Mouse (Mus musculus) olfactory bulb, adult 2 months (tissue): ENCODE data around the gene Atp11a. TPM values are rescaled to one million over a fixed set of nuclear protein-coding genes. Genes with fewer than 3 reads are reported as not detected.

Experiments
- H3K27ac ChIP-seq: fragments of 200-500 bp; 2 replicates; pipeline ENCODE4 v1.5.1; 2012; ENCODE audit warnings: low read depth, low read length; ENCODE audit not compliant: insufficient read depth
- H3K4me1 ChIP-seq: fragments of 200-500 bp; 2 replicates; pipeline ENCODE4 v1.6.1; 2012; ENCODE audit warnings: low read length; ENCODE audit not compliant: control insufficient read depth, insufficient read depth
- H3K4me3 ChIP-seq: fragments of 200-500 bp; 2 replicates; pipeline ENCODE4 v1.5.1; 2012; ENCODE audit warnings: mild to moderate bottlenecking, low read depth, low read length, moderate library complexity; ENCODE audit not compliant: insufficient read depth
- CTCF ChIP-seq: fragments of 200-500 bp; IDR thresholded peaks from 2 replicates; pipeline ENCODE4 v1.5.1; 2012; ENCODE audit warnings: low read depth, mild to moderate bottlenecking, low read length, moderate library complexity; ENCODE audit not compliant: insufficient read depth
- POLR2A ChIP-seq: fragments of 200-500 bp; IDR thresholded peaks from 2 replicates; pipeline ENCODE4 v1.6.1; 2012; ENCODE audit warnings: mild to moderate bottlenecking, low read depth, low read length, moderate library complexity; ENCODE audit not compliant: insufficient read depth
- WGBS: fragments of 180-500 bp; shearing (Covaris S2); methylation state at CpG from one replicate; pipeline ENCODE4 v1.1.7; 2018; 5-methylcytosine and 5-hydroxymethylcytosine counted together
- polyA plus RNA-seq: library from polyadenylated mRNA; stranded (reverse); fragments of >200 nt; gene quantifications from 2 replicates; pipeline ENCODE4 v1.2.4, GENCODE M21; 2012; ENCODE audit warnings: low replicate concordance; ENCODE audit not compliant: missing spikeins, insufficient read depth, insufficient read length

Atp11a gene
- polyA plus RNA-seq, 1 experiment: not detected

- no peak overlapping the region for H3K27ac ChIP-seq
- H3K4me1 ChIP-seq: no peaks in the 10 kb centered on the region; the same call in 1 of the 2 replicates
- WGBS: 87% methylated on average over 5 of the region's 5 CpGs
- no peak for TF ChIP-seq CTCF
- no peak for TF ChIP-seq POLR2A
- H3K4me3 ChIP-seq: no peak overlapping the region
These were observed 136.2 kb downstream of the Atp11a start for GRCm38 (mm10) chr8:12892882-12893446.

DNA sequence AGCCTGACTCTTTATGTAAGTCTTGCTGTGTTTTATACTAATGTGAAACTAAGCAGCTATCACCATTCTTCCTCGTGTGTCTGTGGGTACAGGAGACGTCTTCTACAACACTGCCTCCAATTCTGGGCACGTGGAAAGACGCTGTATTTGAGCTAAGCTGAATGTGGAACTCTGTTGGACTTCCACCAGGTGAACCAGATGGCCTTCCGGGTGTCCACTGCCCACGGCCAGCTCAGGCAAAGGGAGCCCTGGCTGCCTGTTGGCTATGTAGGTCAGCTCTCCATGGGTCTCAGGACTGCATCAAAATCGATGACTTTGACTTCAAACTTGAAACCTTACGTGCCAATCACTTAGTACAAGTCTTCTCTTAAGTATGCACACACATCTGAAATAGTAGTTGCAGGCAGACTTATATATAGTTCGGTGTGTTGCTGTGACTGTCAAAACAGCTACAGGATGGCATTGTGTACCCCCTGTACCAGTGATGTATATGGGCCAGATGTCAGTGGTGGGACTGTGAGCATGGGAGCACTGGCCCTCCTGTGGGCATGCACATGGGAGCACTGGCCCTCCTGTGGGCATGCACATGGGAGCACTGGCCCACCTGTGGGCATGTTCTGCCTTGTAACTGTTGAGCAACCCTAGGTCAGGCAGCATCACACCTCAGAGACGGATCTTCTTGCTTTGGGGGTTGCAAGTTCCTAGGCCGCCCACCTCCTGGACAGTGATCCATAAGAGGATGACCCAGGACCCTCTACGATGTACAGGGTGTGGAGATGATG is 137.2 kb downstream of the Atp11a start:
- WGBS: 91% methylated on average over 12 of the region's 12 CpGs
- Histone ChIP-seq H3K27ac (no peak overlapping the region), H3K4me3 (no peak overlapping the region), H3K4me1 (no peaks in the 10 kb centered on the region; the same call in 1 of the 2 replicates)
- TF ChIP-seq CTCF: no peak
- no peak for TF ChIP-seq POLR2A

DNA sequence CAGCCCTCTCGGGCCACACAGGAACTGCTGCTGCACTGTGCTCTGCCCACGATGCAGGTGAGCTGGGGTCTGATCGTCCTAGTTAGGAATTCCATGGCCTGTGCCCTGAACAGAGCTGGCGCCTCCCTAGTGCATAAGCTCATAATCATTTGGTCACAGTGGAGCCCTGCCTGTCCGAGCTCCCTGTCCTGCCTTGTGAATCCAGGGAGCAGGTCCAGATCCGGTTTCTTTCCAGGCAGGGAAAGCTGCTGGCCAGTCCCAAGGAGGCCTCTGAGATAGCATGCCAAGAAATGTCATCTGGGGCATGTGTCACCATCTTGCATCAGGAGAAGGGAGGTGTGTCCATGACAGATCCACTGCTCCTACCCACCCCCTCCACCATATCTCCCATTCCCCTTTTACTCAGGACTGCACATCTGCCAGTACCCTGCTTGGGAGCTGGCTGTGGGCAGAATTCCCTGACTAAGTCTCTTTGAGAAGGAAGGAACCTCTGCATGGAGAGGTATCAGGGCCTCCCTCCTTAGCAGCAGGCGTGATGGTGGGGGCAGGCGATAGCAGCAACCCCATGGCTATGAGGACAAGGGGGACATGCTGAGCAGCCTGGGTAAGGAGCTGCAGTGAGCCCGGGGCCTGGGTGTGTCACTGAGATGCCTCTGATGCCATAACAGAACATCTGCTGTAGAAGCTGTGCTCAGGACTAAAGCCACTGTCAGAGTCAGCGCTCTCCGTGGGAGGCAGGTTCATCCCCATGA is 138.1 kb downstream of the Atp11a start:
- TF ChIP-seq POLR2A (no peak), CTCF (no peak)
- no peaks in the 10 kb centered on the region; the same call in 1 of the 2 replicates for H3K4me1 ChIP-seq
- WGBS: 85% methylated on average over 11 of the region's 11 CpGs
- no peak overlapping the region for H3K27ac ChIP-seq
- H3K4me3 ChIP-seq: no peak overlapping the region

- TF ChIP-seq POLR2A: no peak
- no peak for TF ChIP-seq CTCF
- H3K4me3 ChIP-seq: no peak overlapping the region
- 79% methylated on average over 9 of the region's 9 CpGs for WGBS
- no peaks in the 10 kb centered on the region; the same call in 1 of the 2 replicates for H3K4me1 ChIP-seq
- H3K27ac ChIP-seq: no peak overlapping the region
These were observed 138.8 kb downstream of the Atp11a start for GRCm38 (mm10) chr8:12895535-12896150.

GRCm38 (mm10) chr8:12896494-12897373 is 139.9 kb downstream of the Atp11a start:
- TF ChIP-seq POLR2A (no peak), CTCF (peak; percentile 40; the same call in 1 of the 2 replicates)
- Histone ChIP-seq H3K27ac (no peak overlapping the region), H3K4me1 (no peaks in the 10 kb centered on the region; the same call in 1 of the 2 replicates), H3K4me3 (no peak overlapping the region)
- WGBS: 41% methylated on average over 13 of the region's 13 CpGs

DNA sequence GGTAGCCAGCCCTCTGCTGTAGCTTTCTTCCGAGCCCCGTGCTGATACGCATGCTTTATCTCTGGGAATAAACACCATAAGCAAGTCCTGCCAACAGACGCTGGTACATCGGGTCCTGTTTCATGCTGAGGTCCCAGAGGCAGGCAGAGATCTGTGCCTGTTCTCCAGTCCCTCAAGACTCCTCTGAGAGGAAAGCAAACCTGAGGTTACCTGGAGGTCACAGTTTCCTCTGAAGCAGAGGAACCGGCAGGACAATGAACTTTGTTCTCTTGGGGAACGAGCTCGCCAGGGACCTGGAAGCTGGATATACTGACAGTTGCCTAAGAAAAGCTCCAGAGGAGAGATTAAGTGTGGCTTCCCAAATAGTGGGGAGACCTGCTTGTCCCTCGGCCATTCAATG is 141.0 kb downstream of the Atp11a start:
- 82% methylated on average over 9 of the region's 9 CpGs for WGBS
- no peak for TF ChIP-seq CTCF
- TF ChIP-seq POLR2A: no peak
- H3K4me3 ChIP-seq: no peak overlapping the region
- H3K4me1 ChIP-seq: no peaks in the 10 kb centered on the region; the same call in 1 of the 2 replicates
- H3K27ac ChIP-seq: no peak overlapping the region

- Histone ChIP-seq H3K4me3 (no peak overlapping the region), H3K27ac (no peak overlapping the region), H3K4me1 (no peaks in the 10 kb centered on the region)
- WGBS: 88% methylated on average over 13 of the region's 13 CpGs
- TF ChIP-seq CTCF (no peak), POLR2A (no peak)
These were observed 147.1 kb downstream of the Atp11a start for GRCm38 (mm10) chr8:12903790-12904415.
